Comparison of ENCODE assay signal across 26 mouse cellular contexts in the genomic region with DNA sequence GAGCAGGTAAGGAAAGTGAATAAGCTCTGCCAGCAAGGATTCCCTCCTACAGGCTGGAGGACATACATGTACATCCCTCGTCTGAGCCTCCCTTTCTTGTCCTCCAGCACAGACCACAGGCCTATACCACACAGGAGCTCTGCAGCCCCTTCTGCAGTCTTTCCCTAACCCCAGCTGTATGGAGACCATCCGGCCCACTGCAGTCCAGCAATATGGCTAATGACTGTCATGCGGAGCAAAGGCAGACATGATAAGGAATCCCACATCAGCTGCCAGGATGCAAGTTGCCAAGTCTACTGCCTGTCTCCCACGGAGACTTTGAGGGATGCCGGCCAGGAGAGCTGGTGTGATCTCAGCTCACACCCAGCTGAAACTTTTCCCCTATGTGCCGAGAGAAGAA. TPM values are rescaled to one million over a fixed set of nuclear protein-coding genes. Genes with fewer than 3 reads are reported as not detected.
DNase-seq lines count a peak whose midpoint lies in the region; ATAC-seq and TF ChIP-seq lines count a peak whose summit lies in the region.
"Had no signal": no experiment of that assay in that cellular context is flagged by ENCODE, and none has a peak within 500 bp of the region (broad histone marks: within the 10 kb centered on the region; RNA-seq: fewer than 3 reads in every experiment).

No protein-coding gene starts in this region.

- H3K4me2 ChIP-seq in heart, postnatal 0 days (ENCODE audit: low read depth, low read length), result no peak overlapping the region
- H3K4me2 ChIP-seq in hindbrain, embryonic 15.5 days, result no peak overlapping the region
- H3K4me2 ChIP-seq in hindbrain, embryonic 12.5 days (replicated peaks), result no peak overlapping the region
- no peak overlapping the region for H3K4me2 ChIP-seq in midbrain, embryonic 13.5 days (replicated peaks)
- no peak overlapping the region for H3K4me2 ChIP-seq in midbrain, embryonic 16.5 days (ENCODE audit: low read length)
- H3K4me2 ChIP-seq: forebrain, embryonic 13.5 days; heart, embryonic 13.5 days; intestine, embryonic 15.5 days; limb, embryonic 15.5 days; liver, embryonic 13.5 days had no signal

- H3K9me3 ChIP-seq in heart, postnatal 0 days (replicated peaks; ENCODE audit: control insufficient read depth, low read length), result no peaks in the 10 kb centered on the region
- H3K9me3 ChIP-seq in hindbrain, embryonic 15.5 days, result no peaks in the 10 kb centered on the region
- H3K9me3 ChIP-seq in hindbrain, embryonic 12.5 days (replicated peaks), result no peaks in the 10 kb centered on the region
- no peaks in the 10 kb centered on the region for H3K9me3 ChIP-seq in midbrain, embryonic 13.5 days
- no peaks in the 10 kb centered on the region for H3K9me3 ChIP-seq in midbrain, embryonic 16.5 days (replicated peaks; ENCODE audit: control insufficient read depth, low read length, poor library complexity, severe bottlenecking)
- H3K9me3 ChIP-seq: forebrain, embryonic 13.5 days; heart, embryonic 13.5 days; intestine, embryonic 15.5 days; limb, embryonic 10.5 days; limb, embryonic 15.5 days; liver, embryonic 13.5 days had no signal

- TF ChIP-seq EP300 in heart, postnatal 0 days (IDR thresholded peaks at IDR 0.05; ENCODE audit: low read depth), result no peak

- ATAC-seq in heart, postnatal 0 days (ENCODE audit: insufficient read depth, low read depth), result no peak
- peak; percentile 59; the same call in 1 of the 2 replicates for ATAC-seq in hindbrain, embryonic 15.5 days (ENCODE audit: low FRiP score, low read depth)
- no peak for ATAC-seq in hindbrain, embryonic 12.5 days (ENCODE audit: low FRiP score)
- 0 out of 2 replicates have a peak, but pooled peaks have one; percentile 24 for ATAC-seq in midbrain, embryonic 13.5 days
- no peak for ATAC-seq in midbrain, embryonic 16.5 days
- ATAC-seq: CD4-positive, CD25-positive, alpha-beta regulatory T cell, adult 4 months; forebrain, embryonic 13.5 days; intestine, embryonic 15.5 days had no signal

- no peak overlapping the region for H3K4me3 ChIP-seq in heart, postnatal 0 days (ENCODE audit: low read depth, low read length)
- no peak overlapping the region for H3K4me3 ChIP-seq in hindbrain, embryonic 15.5 days
- no peak overlapping the region for H3K4me3 ChIP-seq in hindbrain, embryonic 12.5 days
- H3K4me3 ChIP-seq in midbrain, embryonic 13.5 days (replicated peaks), result no peak overlapping the region
- no peak overlapping the region for H3K4me3 ChIP-seq in midbrain, embryonic 16.5 days (ENCODE audit: low read depth, low read length)
- H3K4me3 ChIP-seq: forebrain, embryonic 13.5 days; heart, embryonic 13.5 days; intestine, embryonic 15.5 days; limb, embryonic 10.5 days; limb, embryonic 15.5 days; liver, embryonic 13.5 days had no signal

- H3K27ac ChIP-seq in heart, postnatal 0 days (ENCODE audit: low read depth), result no peak overlapping the region
- no peak overlapping the region for H3K27ac ChIP-seq in hindbrain, embryonic 15.5 days (replicated peaks)
- no peak overlapping the region for H3K27ac ChIP-seq in hindbrain, embryonic 12.5 days
- no peak overlapping the region for H3K27ac ChIP-seq in midbrain, embryonic 13.5 days
- no peak overlapping the region for H3K27ac ChIP-seq in midbrain, embryonic 16.5 days (ENCODE audit: low read length)
- H3K27ac ChIP-seq: forebrain, embryonic 13.5 days; heart, embryonic 13.5 days; intestine, embryonic 15.5 days; limb, embryonic 10.5 days; limb, embryonic 15.5 days; liver, embryonic 13.5 days had no signal

- no peak for TF ChIP-seq CTCF in heart, postnatal 0 days (IDR thresholded peaks at IDR 0.05; ENCODE audit: low read depth)

- peak; percentile 14 for DNase-seq in heart, postnatal 0 days (ENCODE audit: low spot score)
- DNase-seq in heart, adult 11 months, result no peak
- DNase-seq in layer of hippocampus, adult 11-12 months (ENCODE audit: low spot score), result no peak
- DNase-seq: adrenal gland, postnatal 25 days; cerebellum, adult 11-12 months; cerebellum, postnatal 36 days; gastrocnemius, postnatal 25 days; heart, adult 18-20 months; kidney, adult 2 months; kidney, postnatal 36 days; liver, embryonic 13.5 days; lung, adult 18-20 months; lung, postnatal 14 days; right cerebral cortex, postnatal 25 days; spleen, adult 18-20 months; thymus, postnatal 14 days had no signal

- WGBS in heart, postnatal 0 days, result 38% methylated on average over 6 of the region's 6 CpGs
- WGBS in hindbrain, embryonic 15.5 days, result 50% methylated on average over 6 of the region's 6 CpGs
- WGBS in hindbrain, embryonic 12.5 days, result 72% methylated on average over 6 of the region's 6 CpGs
- WGBS in midbrain, embryonic 13.5 days, result 72% methylated on average over 6 of the region's 6 CpGs
- 72% methylated on average over 6 of the region's 6 CpGs for WGBS in midbrain, embryonic 16.5 days

- no peaks in the 10 kb centered on the region for H3K36me3 ChIP-seq in heart, postnatal 0 days (replicated peaks; ENCODE audit: control insufficient read depth, insufficient read depth, low read length)
- H3K36me3 ChIP-seq in hindbrain, embryonic 15.5 days, result no peaks in the 10 kb centered on the region
- H3K36me3 ChIP-seq in hindbrain, embryonic 12.5 days, result no peaks in the 10 kb centered on the region
- no peaks in the 10 kb centered on the region for H3K36me3 ChIP-seq in midbrain, embryonic 13.5 days
- no peaks in the 10 kb centered on the region for H3K36me3 ChIP-seq in midbrain, embryonic 16.5 days (ENCODE audit: control insufficient read depth, insufficient read depth, low read length)
- H3K36me3 ChIP-seq: heart, embryonic 13.5 days; intestine, embryonic 15.5 days; limb, embryonic 10.5 days; limb, embryonic 15.5 days; liver, embryonic 13.5 days had no signal

- no peak overlapping the region for H3K9ac ChIP-seq in heart, postnatal 0 days (replicated peaks; ENCODE audit: low read depth, low read length)
- H3K9ac ChIP-seq in hindbrain, embryonic 15.5 days, result no peak overlapping the region
- no peak overlapping the region for H3K9ac ChIP-seq in hindbrain, embryonic 12.5 days
- H3K9ac ChIP-seq in midbrain, embryonic 13.5 days (replicated peaks), result no peak overlapping the region
- H3K9ac ChIP-seq in midbrain, embryonic 16.5 days (ENCODE audit: low read depth, low read length), result no peak overlapping the region
- H3K9ac ChIP-seq: forebrain, embryonic 13.5 days; heart, embryonic 13.5 days; intestine, embryonic 15.5 days; limb, embryonic 15.5 days; liver, embryonic 13.5 days had no signal

- H3K27me3 ChIP-seq in heart, postnatal 0 days (ENCODE audit: control insufficient read depth, insufficient read depth, low read length), result no peaks in the 10 kb centered on the region
- no peaks in the 10 kb centered on the region for H3K27me3 ChIP-seq in hindbrain, embryonic 15.5 days
- H3K27me3 ChIP-seq in hindbrain, embryonic 12.5 days, result no peaks in the 10 kb centered on the region
- no peaks in the 10 kb centered on the region for H3K27me3 ChIP-seq in midbrain, embryonic 13.5 days
- no peaks in the 10 kb centered on the region for H3K27me3 ChIP-seq in midbrain, embryonic 16.5 days (ENCODE audit: control insufficient read depth, insufficient read depth, low read depth, low read length)
- H3K27me3 ChIP-seq: forebrain, embryonic 13.5 days; heart, embryonic 13.5 days; intestine, embryonic 15.5 days; limb, embryonic 15.5 days had no signal

- no peaks in the 10 kb centered on the region for H3K4me1 ChIP-seq in heart, postnatal 0 days (ENCODE audit: control insufficient read depth, insufficient read depth)
- H3K4me1 ChIP-seq in hindbrain, embryonic 15.5 days (replicated peaks), result peaks cover 10% of the 10 kb centered on the region
- H3K4me1 ChIP-seq in hindbrain, embryonic 12.5 days, result no peaks in the 10 kb centered on the region
- peaks cover 10% of the 10 kb centered on the region for H3K4me1 ChIP-seq in midbrain, embryonic 13.5 days (replicated peaks)
- H3K4me1 ChIP-seq in midbrain, embryonic 16.5 days (ENCODE audit: control insufficient read depth, insufficient read depth, low read length), result no peaks in the 10 kb centered on the region
- H3K4me1 ChIP-seq: intestine, embryonic 15.5 days; limb, embryonic 10.5 days; liver, embryonic 13.5 days had no signal

RNA-seq across cellular contexts. Expression of a gene that starts 50.5 kb away (rescaled TPM):
- total RNA-seq in heart, postnatal 0 days (2014; rRNA removed; ENCODE audit: low replicate concordance), result 14.4 and 24.0 TPM in 2 replicates
- 2.7 and 3.2 TPM in 2 replicates for polyA plus RNA-seq in heart, postnatal 0 days (2015; fragmentation: Nextera tagmentation; extraction: Ambion mirVana)
- polyA plus RNA-seq in hindbrain, embryonic 15.5 days (2015; fragmentation: Nextera tagmentation; extraction: Ambion mirVana), result 4.6 and 5.9 TPM in 2 replicates
- 6.5 and 7.9 TPM in 2 replicates for polyA plus RNA-seq in hindbrain, embryonic 12.5 days (2016; fragmentation: Nextera tagmentation; extraction: Ambion mirVana)
- polyA plus RNA-seq in midbrain, embryonic 13.5 days (2015; fragmentation: Nextera tagmentation; extraction: Ambion mirVana), result 5.7 and 6.2 TPM in 2 replicates
- 5.3 and 6.6 TPM in 2 replicates for polyA plus RNA-seq in midbrain, embryonic 16.5 days (2015; fragmentation: Nextera tagmentation; extraction: Ambion mirVana)

Comparison
In these comparisons a context has a peak if more than half of its experiments do, and no peak if none do; other contexts are left out.
1. ATAC-seq: peak in hindbrain, embryonic 15.5 days (single experiment) and midbrain, embryonic 13.5 days (single experiment); none in heart, postnatal 0 days (single experiment), hindbrain, embryonic 12.5 days (single experiment) and midbrain, embryonic 16.5 days (single experiment).